Mouse (Mus musculus): Measurements from ENCODE around the gene Glg1. TPM values are rescaled to one million over a fixed set of nuclear protein-coding genes. Genes with fewer than 3 reads are reported as not detected.
"Not testable (repeated sequence)": the region's sequence is repeated elsewhere in the genome, so short reads cannot be mapped to it uniquely, and the experiment has no call there.

Gene Glg1
- 13.8 and 14.0 TPM in 2 replicates for total RNA-seq (2015; ENCODE audit: low replicate concordance)
- total RNA-seq (2017; ENCODE audit: low replicate concordance) = 27.9 and 33.1 TPM in 2 replicates

- peak; percentile 97 for ATAC-seq (replicated peaks; ENCODE audit: low FRiP score, poor library complexity, severe bottlenecking)
Measured at GRCm38 (mm10) chr8:111258631-111259407, at the start of gene Glg1. Gene Glg1, minus strand, starts transcription at chr8:111259216.

- ATAC-seq (replicated peaks; ENCODE audit: low FRiP score, poor library complexity, severe bottlenecking) = no peak
Measured at GRCm38 (mm10) chr8:111305031-111305730, 46.2 kb upstream of the Glg1 start.

- no peak for ATAC-seq (replicated peaks; ENCODE audit: low FRiP score, poor library complexity, severe bottlenecking)
Measured at GRCm38 (mm10) chr8:111304359-111304758, 45.3 kb upstream of the Glg1 start.

GRCm38 (mm10) chr8:111303076-111303803 is 44.2 kb upstream of the Glg1 start:
- not testable (repeated sequence) for ATAC-seq (replicated peaks; ENCODE audit: low FRiP score, poor library complexity, severe bottlenecking)

GRCm38 (mm10) chr8:111300597-111301546 is 41.9 kb upstream of the Glg1 start:
- no peak for ATAC-seq (replicated peaks; ENCODE audit: low FRiP score, poor library complexity, severe bottlenecking)

- ATAC-seq (replicated peaks; ENCODE audit: low FRiP score, poor library complexity, severe bottlenecking) = peak; percentile 99
Measured at GRCm38 (mm10) chr8:111299821-111300568, 41.0 kb upstream of the Glg1 start, which contains the start of gene Rfwd3. Gene Rfwd3, minus strand, starts transcription at chr8:111300222.

- ATAC-seq (replicated peaks; ENCODE audit: low FRiP score, poor library complexity, severe bottlenecking) = peak; percentile 49
Measured at GRCm38 (mm10) chr8:111299363-111299820, 40.4 kb upstream of the Glg1 start.

- no peak for ATAC-seq (replicated peaks; ENCODE audit: low FRiP score, poor library complexity, severe bottlenecking)
Measured at GRCm38 (mm10) chr8:111298011-111298410, 39.0 kb upstream of the Glg1 start.

GRCm38 (mm10) chr8:111291733-111292132 is 32.7 kb upstream of the Glg1 start:
- ATAC-seq (replicated peaks; ENCODE audit: low FRiP score, poor library complexity, severe bottlenecking) = no peak

GRCm38 (mm10) chr8:111290586-111290985 is 31.6 kb upstream of the Glg1 start:
- ATAC-seq (replicated peaks; ENCODE audit: low FRiP score, poor library complexity, severe bottlenecking) = no peak

- ATAC-seq (replicated peaks; ENCODE audit: low FRiP score, poor library complexity, severe bottlenecking) = no peak
Measured at GRCm38 (mm10) chr8:111285603-111286002, 26.6 kb upstream of the Glg1 start.

GRCm38 (mm10) chr8:111282093-111282492 is 23.1 kb upstream of the Glg1 start:
- no peak for ATAC-seq (replicated peaks; ENCODE audit: low FRiP score, poor library complexity, severe bottlenecking)

GRCm38 (mm10) chr8:111268277-111268676 is 9.3 kb upstream of the Glg1 start:
- no peak for ATAC-seq (replicated peaks; ENCODE audit: low FRiP score, poor library complexity, severe bottlenecking)

GRCm38 (mm10) chr8:111266161-111266560 is 7.1 kb upstream of the Glg1 start:
- ATAC-seq (replicated peaks; ENCODE audit: low FRiP score, poor library complexity, severe bottlenecking) = not testable (repeated sequence)

GRCm38 (mm10) chr8:111264693-111265220 is 5.7 kb upstream of the Glg1 start:
- ATAC-seq (replicated peaks; ENCODE audit: low FRiP score, poor library complexity, severe bottlenecking) = no peak

GRCm38 (mm10) chr8:111261981-111262381 is 3.0 kb upstream of the Glg1 start:
- no peak for ATAC-seq (replicated peaks; ENCODE audit: low FRiP score, poor library complexity, severe bottlenecking)

- ATAC-seq (replicated peaks; ENCODE audit: low FRiP score, poor library complexity, severe bottlenecking) = no peak
Measured at GRCm38 (mm10) chr8:111260251-111260650, 1.2 kb upstream of the Glg1 start.

- ATAC-seq (replicated peaks; ENCODE audit: low FRiP score, poor library complexity, severe bottlenecking) = 0 out of 2 replicates have a peak, but pooled peaks have one; percentile 2
Measured at GRCm38 (mm10) chr8:111259408-111259741, 359 bp upstream of the Glg1 start.
